Mouse (Mus musculus) stomach, embryonic 16.5 days (tissue): ENCODE measurements at regions not wholly inside any gene's neighbourhood (a gene's known extent, or its start where the extent isn't known, plus 50 kb on each side); places are given as distances from the start of the nearest gene placed in this dataset.

Experiments
- ATAC-seq: fragments of 200-750 bp; cut with Nextera tagmentation; 2 replicates; pipeline ENCODE4 v1.8.0; 2017; ENCODE audit warnings: moderate number of reproducible peaks, moderate TSS enrichment; ENCODE audit not compliant: insufficient read depth, low FRiP score
- H3K27ac ChIP-seq: fragments of 300-500 bp; sonication (generic); 2 replicates; pipeline ENCODE4 v1.5.1; 2014; ENCODE audit warnings: low read length
- H3K27me3 ChIP-seq: fragments of 300-500 bp; sonication (generic); 2 replicates; pipeline ENCODE4 v1.6.1; 2014; ENCODE audit warnings: low read length, control low read depth, mixed read lengths; ENCODE audit not compliant: control insufficient read depth, insufficient read depth
- H3K36me3 ChIP-seq: fragments of 300-500 bp; sonication (generic); 2 replicates; pipeline ENCODE4 v1.6.1; 2014; ENCODE audit warnings: low read length; ENCODE audit not compliant: control insufficient read depth, insufficient read depth
- H3K4me1 ChIP-seq: fragments of 300-500 bp; sonication (generic); 2 replicates; pipeline ENCODE4 v1.6.1; 2014; ENCODE audit warnings: low read length, control low read depth, mixed read lengths; ENCODE audit not compliant: control insufficient read depth, insufficient read depth
- H3K4me2 ChIP-seq: fragments of 300-500 bp; sonication (generic); 2 replicates; pipeline ENCODE4 v1.6.1; 2014; ENCODE audit warnings: low read depth, low read length, mixed read lengths
- H3K4me3 ChIP-seq: fragments of 300-500 bp; sonication (generic); replicated peaks from 2 replicates; pipeline ENCODE4 v1.5.1; 2014; ENCODE audit warnings: mild to moderate bottlenecking, low read length
- H3K9ac ChIP-seq: fragments of 300-500 bp; sonication (generic); 2 replicates; pipeline ENCODE4 v1.6.1; 2014; ENCODE audit warnings: low read length
- H3K9me3 ChIP-seq: fragments of 300-500 bp; sonication (generic); replicated peaks from 2 replicates; pipeline ENCODE4 v1.6.1; 2016; ENCODE audit warnings: low read length, control low read depth; ENCODE audit not compliant: control insufficient read depth
- WGBS: fragments of 180-500 bp; shearing (Covaris S2); extraction: QIAGEN DNeasy Blood & Tissue Kit; methylation state at CpG from one replicate; pipeline ENCODE4 v1.1.7; 2014; 5-methylcytosine and 5-hydroxymethylcytosine counted together

GRCm38 (mm10) chr13:115421483-115421882 lies 319.7 kb upstream of the Itga1 start:
- 53% methylated on average over 1 of the region's 1 CpGs for WGBS
- H3K27ac ChIP-seq = no peak overlapping the region

GRCm38 (mm10) chr13:115417829-115418228 lies 316.1 kb upstream of the Itga1 start:
- Histone ChIP-seq H3K4me3 (no peak overlapping the region), H3K27ac (no peak overlapping the region), H3K36me3 (no peaks in the 10 kb centered on the region), H3K27me3 (no peaks in the 10 kb centered on the region), H3K4me2 (no peak overlapping the region), H3K9me3 (no peaks in the 10 kb centered on the region), H3K9ac (no peak overlapping the region), H3K4me1 (no peaks in the 10 kb centered on the region)
- ATAC-seq = no peak
- WGBS = 70% methylated on average over 4 of the region's 4 CpGs

More at GRCm38 (mm10) chr13:115421483-115421882, 319.7 kb upstream of the Itga1 start:
- Histone ChIP-seq H3K4me2 (no peak overlapping the region), H3K4me1 (no peaks in the 10 kb centered on the region), H3K4me3 (no peak overlapping the region), H3K9me3 (no peaks in the 10 kb centered on the region), H3K36me3 (no peaks in the 10 kb centered on the region), H3K27me3 (no peaks in the 10 kb centered on the region), H3K9ac (no peak overlapping the region)
- ATAC-seq = no peak

- no peak for ATAC-seq
- Histone ChIP-seq H3K27ac (no peak overlapping the region), H3K4me3 (no peak overlapping the region), H3K4me2 (no peak overlapping the region), H3K4me1 (no peaks in the 10 kb centered on the region), H3K27me3 (no peaks in the 10 kb centered on the region), H3K36me3 (no peaks in the 10 kb centered on the region), H3K9me3 (no peaks in the 10 kb centered on the region), H3K9ac (no peak overlapping the region)
- 66% methylated on average over 9 of the region's 9 CpGs for WGBS
Measured at GRCm38 (mm10) chr13:115413721-115414531, 312.2 kb upstream of the Itga1 start.

- H3K4me3 ChIP-seq = no peak overlapping the region
- no peaks in the 10 kb centered on the region for H3K9me3 ChIP-seq
- H3K4me2 ChIP-seq = no peak overlapping the region
- H3K27me3 ChIP-seq = no peaks in the 10 kb centered on the region
- H3K36me3 ChIP-seq = no peaks in the 10 kb centered on the region
- H3K9ac ChIP-seq = no peak overlapping the region
- H3K27ac ChIP-seq = no peak overlapping the region
- H3K4me1 ChIP-seq = no peaks in the 10 kb centered on the region
- WGBS = 69% methylated on average over 1 of the region's 1 CpGs
- ATAC-seq = no peak
Measured at GRCm38 (mm10) chr13:115405916-115406315, 304.2 kb upstream of the Itga1 start.

- no peak overlapping the region for H3K27ac ChIP-seq
- no peak overlapping the region for H3K9ac ChIP-seq
- no peaks in the 10 kb centered on the region for H3K27me3 ChIP-seq
- H3K9me3 ChIP-seq = no peaks in the 10 kb centered on the region
- H3K36me3 ChIP-seq = no peaks in the 10 kb centered on the region
- WGBS = 72% methylated on average over 4 of the region's 4 CpGs
- H3K4me2 ChIP-seq = no peak overlapping the region
- no peak for ATAC-seq
- H3K4me3 ChIP-seq = no peak overlapping the region
- H3K4me1 ChIP-seq = no peaks in the 10 kb centered on the region
Measured at GRCm38 (mm10) chr13:115400706-115401215, 299.0 kb upstream of the Itga1 start.

DNA sequence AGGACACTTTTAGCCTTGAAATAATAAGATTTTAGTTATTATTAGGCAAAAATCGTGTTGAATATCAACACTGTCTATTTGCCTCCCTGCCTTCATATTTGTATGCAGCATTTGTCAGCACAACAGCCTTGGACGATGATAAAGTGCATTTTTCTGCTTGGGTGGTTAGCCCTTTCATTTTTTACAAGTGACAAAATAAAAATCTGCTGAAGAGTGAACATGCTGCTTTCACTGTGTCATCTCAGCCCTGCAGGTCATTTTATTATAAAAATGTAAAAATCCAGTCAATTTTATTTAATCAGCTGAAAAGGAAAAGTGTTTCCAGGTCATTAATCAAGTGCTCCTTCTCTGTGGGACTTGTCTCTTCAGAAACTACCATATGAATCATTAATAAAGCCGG lies 277.9 kb upstream of the Itga1 start:
- Histone ChIP-seq H3K27ac (no peak overlapping the region), H3K9me3 (no peaks in the 10 kb centered on the region), H3K27me3 (no peaks in the 10 kb centered on the region), H3K4me1 (no peaks in the 10 kb centered on the region), H3K4me3 (no peak overlapping the region), H3K36me3 (no peaks in the 10 kb centered on the region), H3K9ac (no peak overlapping the region), H3K4me2 (no peak overlapping the region)
- ATAC-seq = no peak
- WGBS = 49% methylated on average over 3 of the region's 3 CpGs

- no peaks in the 10 kb centered on the region for H3K36me3 ChIP-seq
- H3K4me3 ChIP-seq = no peak overlapping the region
- no peak overlapping the region for H3K27ac ChIP-seq
- no peak for ATAC-seq
- no peak overlapping the region for H3K9ac ChIP-seq
- no peaks in the 10 kb centered on the region for H3K27me3 ChIP-seq
- WGBS = 76% methylated on average over 16 of the region's 16 CpGs
- no peak overlapping the region for H3K4me2 ChIP-seq
- H3K4me1 ChIP-seq = no peaks in the 10 kb centered on the region
- H3K9me3 ChIP-seq = no peaks in the 10 kb centered on the region
Measured at GRCm38 (mm10) chr13:115376180-115376880, 274.6 kb upstream of the Itga1 start.

DNA sequence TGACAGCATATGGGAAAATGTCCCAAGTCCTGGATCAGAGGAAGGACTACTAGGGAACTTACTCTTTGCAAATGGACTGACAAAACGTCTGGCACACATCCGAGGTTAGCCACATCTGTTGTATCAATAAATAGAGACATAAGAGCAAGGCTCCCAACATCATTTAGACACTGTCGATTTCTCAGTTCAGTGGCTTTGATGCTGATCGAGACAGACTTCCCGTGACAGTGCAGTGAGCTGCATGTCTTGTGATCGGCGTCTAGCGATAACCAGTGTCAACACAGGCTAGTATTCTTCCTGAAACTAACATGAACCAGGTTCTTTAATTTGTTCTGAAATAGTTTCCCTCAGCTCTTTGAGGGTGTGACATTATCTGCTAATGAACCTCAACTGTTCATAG lies 259.7 kb upstream of the Itga1 start:
- WGBS = 81% methylated on average over 8 of the region's 8 CpGs
- no peaks in the 10 kb centered on the region for H3K4me1 ChIP-seq
- ATAC-seq = no peak

DNA sequence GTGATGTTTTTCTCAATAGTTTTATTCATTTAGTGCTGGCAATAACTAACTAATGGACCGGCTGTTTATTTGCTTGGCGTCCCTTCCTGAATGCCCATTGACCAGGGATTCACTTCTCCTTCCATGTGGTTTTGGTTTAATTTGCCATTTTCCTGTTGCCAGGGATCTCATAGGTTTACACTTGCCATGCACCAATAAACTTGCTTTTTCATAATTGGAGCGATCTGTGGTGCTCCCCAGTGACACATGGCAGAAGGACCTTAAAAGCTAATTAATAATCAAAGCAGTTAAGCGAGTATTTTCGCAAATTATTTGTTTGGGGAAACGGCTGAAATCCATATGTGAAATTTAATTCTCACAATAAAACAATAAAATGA lies 245.2 kb upstream of the Itga1 start:
- Histone ChIP-seq H3K27me3 (no peaks in the 10 kb centered on the region), H3K9me3 (no peaks in the 10 kb centered on the region), H3K36me3 (no peaks in the 10 kb centered on the region), H3K9ac (no peak overlapping the region), H3K4me2 (peak overlapping the region; percentile 51), H3K4me1 (peaks cover 8% of the 10 kb centered on the region), H3K4me3 (peak overlapping the region; percentile 25), H3K27ac (no peak overlapping the region)
- WGBS = 62% methylated on average over 6 of the region's 6 CpGs
- ATAC-seq = no peak

More for the DNA sequence above, 259.7 kb upstream of the Itga1 start:
- Histone ChIP-seq H3K36me3 (no peaks in the 10 kb centered on the region), H3K9me3 (no peaks in the 10 kb centered on the region), H3K27ac (no peak overlapping the region), H3K4me3 (no peak overlapping the region), H3K4me2 (no peak overlapping the region), H3K9ac (no peak overlapping the region), H3K27me3 (no peaks in the 10 kb centered on the region)
